In genomic region chr10:37133876-37134708, GRCm38 (mm10) we compare ENCODE assay signal across 15 mouse cellular contexts. TPM values are rescaled to one million over a fixed set of nuclear protein-coding genes. Genes with fewer than 3 reads are reported as not detected.
DNase-seq lines count a peak whose midpoint lies in the region; ATAC-seq and TF ChIP-seq lines count a peak whose summit lies in the region.
"Had no signal": no experiment of that assay in that cellular context is flagged by ENCODE, and none has a peak within 500 bp of the region (broad histone marks: within the 10 kb centered on the region; RNA-seq: fewer than 3 reads in every experiment).

No protein-coding gene starts in this region.

- ATAC-seq in forebrain, embryonic 11.5 days (replicated peaks; ENCODE audit: low FRiP score): no peak
- ATAC-seq in neural tube, embryonic 15.5 days (ENCODE audit: low FRiP score): no peak

- H3K27ac ChIP-seq in left cerebral cortex, adult 2 months: no peak overlapping the region
- no peak overlapping the region for H3K27ac ChIP-seq in forebrain, embryonic 11.5 days (ENCODE audit: low read depth, low read length)
- H3K27ac ChIP-seq in limb, embryonic 10.5 days: no peak overlapping the region
- no peak overlapping the region for H3K27ac ChIP-seq in neural tube, embryonic 15.5 days (replicated peaks)

- intact Hi-C loops in left cerebral cortex, adult 2 months (cut with DNase I): no loop called here

- H3K4me2 ChIP-seq in forebrain, embryonic 11.5 days (ENCODE audit: low read depth, low read length, severe bottlenecking): peak overlapping the region; percentile 60
- H3K4me2 ChIP-seq in neural tube, embryonic 15.5 days: peak overlapping the region; percentile 58

- no peak for DNase-seq in left cerebral cortex, adult 2 months (ENCODE audit: extremely low spot score in 1 of 2, low spot score in 2 of 2)
- DNase-seq in left cerebral cortex, adult 18-20 months (ENCODE audit: low spot score in 2 of 2): no peak
- DNase-seq in forebrain, embryonic 11.5 days (ENCODE audit: low spot score): no peak
- DNase-seq in limb, embryonic 10.5 days (ENCODE audit: low spot score): no peak
- no peak for DNase-seq in right cerebral cortex, postnatal 4 days
- DNase-seq in urinary bladder, postnatal 10 days (ENCODE audit: low spot score): no peak
- DNase-seq: adrenal gland, postnatal 14 days; cerebellum, postnatal 25 days; gastrocnemius, postnatal 10 days; kidney, postnatal 10 days; right cerebral cortex, postnatal 25 days; thymus, postnatal 14 days had no signal

- H3K36me3 ChIP-seq in forebrain, embryonic 11.5 days (ENCODE audit: control insufficient read depth, insufficient read depth, low read length): peaks cover 6% of the 10 kb centered on the region; the same call in 1 of the 2 replicates
- H3K36me3 ChIP-seq in limb, embryonic 10.5 days: peaks cover 40% of the 10 kb centered on the region
- H3K36me3 ChIP-seq in neural tube, embryonic 15.5 days: peaks cover 4% of the 10 kb centered on the region
- H3K36me3 ChIP-seq: G1E had no signal

- H3K9ac ChIP-seq in forebrain, embryonic 11.5 days (ENCODE audit: low read length): no peak overlapping the region
- no peak overlapping the region for H3K9ac ChIP-seq in neural tube, embryonic 15.5 days (replicated peaks)

- no peaks in the 10 kb centered on the region for H3K9me3 ChIP-seq in forebrain, embryonic 11.5 days (ENCODE audit: control insufficient read depth, low read length)
- no peaks in the 10 kb centered on the region for H3K9me3 ChIP-seq in limb, embryonic 10.5 days (replicated peaks)
- no peaks in the 10 kb centered on the region for H3K9me3 ChIP-seq in neural tube, embryonic 15.5 days (replicated peaks)
- H3K9me3 ChIP-seq: megakaryocyte, embryonic 14.5 days had no signal

- H3K27me3 ChIP-seq in forebrain, embryonic 11.5 days (ENCODE audit: control insufficient read depth, insufficient read depth, low read length): no peaks in the 10 kb centered on the region
- no peaks in the 10 kb centered on the region for H3K27me3 ChIP-seq in limb, embryonic 10.5 days (ENCODE audit: low read depth, poor library complexity, severe bottlenecking)
- no peaks in the 10 kb centered on the region for H3K27me3 ChIP-seq in neural tube, embryonic 15.5 days (replicated peaks)

- TF ChIP-seq CTCF in left cerebral cortex, adult 2 months (IDR thresholded peaks at IDR 0.05): no peak

- peak overlapping the region; percentile 91 for H3K4me3 ChIP-seq in left cerebral cortex, adult 2 months
- H3K4me3 ChIP-seq in forebrain, embryonic 11.5 days (ENCODE audit: low read depth, low read length): peak overlapping the region; percentile 80
- peak overlapping the region; percentile 93; the same call in 1 of the 2 replicates for H3K4me3 ChIP-seq in limb, embryonic 10.5 days
- H3K4me3 ChIP-seq in neural tube, embryonic 15.5 days (replicated peaks): peak overlapping the region; percentile 39
- H3K4me3 ChIP-seq: megakaryocyte, embryonic 14.5 days had no signal

- H3K4me1 ChIP-seq in forebrain, embryonic 11.5 days (replicated peaks; ENCODE audit: control insufficient read depth, insufficient read depth, low read length): no peaks in the 10 kb centered on the region
- no peaks in the 10 kb centered on the region for H3K4me1 ChIP-seq in limb, embryonic 10.5 days
- peaks cover 18% of the 10 kb centered on the region for H3K4me1 ChIP-seq in neural tube, embryonic 15.5 days

- WGBS in forebrain, embryonic 11.5 days: 85% methylated on average over 4 of the region's 4 CpGs
- WGBS in limb, embryonic 10.5 days: 94% methylated on average over 4 of the region's 4 CpGs
- 77% methylated on average over 4 of the region's 4 CpGs for WGBS in neural tube, embryonic 15.5 days

RNA-seq across cellular contexts. Expression of gene Marcks, which starts 4.6 kb away (rescaled TPM):
- 100 to 1,000 TPM; 139 to 154 TPM for total RNA-seq in left cerebral cortex, adult 2 months (2021)
- total RNA-seq in left cerebral cortex, adult 18-20 months (2021): 100 to 1,000 TPM; 129 to 141 TPM
- 314 and 331 TPM in 2 replicates for polyA plus RNA-seq in forebrain, embryonic 11.5 days (2014; fragmentation: Nextera tagmentation; extraction: Ambion mirVana)
- polyA plus RNA-seq in limb, embryonic 10.5 days (2016; fragmentation: Nextera tagmentation; extraction: Ambion mirVana): 94.6 and 115 TPM in 2 replicates
- 145 and 159 TPM in 2 replicates for polyA plus RNA-seq in neural tube, embryonic 15.5 days (2015; fragmentation: Nextera tagmentation; extraction: Ambion mirVana)
- polyA plus RNA-seq: G1E had no signal

Comparison
In these comparisons a context has a peak if more than half of its experiments do, and no peak if none do; other contexts are left out.
1. H3K4me3 ChIP-seq: peak in every context shown above with its lines; median percentile 93 in limb, embryonic 10.5 days; 91 in left cerebral cortex, adult 2 months; 80 in forebrain, embryonic 11.5 days; 39 in neural tube, embryonic 15.5 days.